Mouse (Mus musculus): ENCODE data around the gene Aste1. TPM values are rescaled to one million over a fixed set of nuclear protein-coding genes. Genes with fewer than 3 reads are reported as not detected.

Gene Aste1
- 11.4 and 12.6 TPM in 2 replicates for polyA plus RNA-seq (2012; rRNA removed)

DNA sequence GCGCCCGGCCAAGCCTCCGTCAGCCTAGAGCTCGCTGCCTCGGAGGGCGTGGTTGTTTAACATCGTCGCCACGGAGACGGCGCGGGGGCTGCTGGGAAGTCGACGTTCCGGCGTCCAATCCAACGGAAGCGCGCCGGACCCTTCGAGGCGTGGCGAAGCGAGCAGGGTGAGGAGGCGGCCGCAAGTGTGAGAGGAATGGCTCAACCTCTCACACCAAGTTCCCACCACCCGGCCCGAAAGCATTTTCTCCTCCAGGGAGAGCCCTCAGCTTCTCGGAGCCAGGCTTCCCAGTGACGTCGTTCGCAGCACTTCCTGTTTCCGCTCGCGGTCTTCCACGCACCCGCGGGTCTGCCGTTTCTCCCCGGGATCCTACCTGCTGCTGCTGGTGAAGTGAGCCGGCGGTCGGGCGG is at the start of gene Aste1, which contains the start of gene Nek11:
Gene Aste1, plus strand, starts transcription at position 175 of the 410 bp plus-strand sequence.
Gene Nek11, minus strand, starts transcription at position 307 of the 410 bp plus-strand sequence.
- no peaks in the 10 kb centered on the region for H3K27me3 ChIP-seq (ENCODE audit: control insufficient read depth, insufficient read depth, low read length)
- H3K27ac ChIP-seq (ENCODE audit: control insufficient read depth, insufficient read depth, low read length), result peak within 1 kb of the TSS; percentile 81
- peak; percentile 34; the same call in 1 of the 2 replicates for TF ChIP-seq POLR2A (IDR thresholded peaks at IDR 0.05; ENCODE audit: control insufficient read depth, extremely low read depth, insufficient read depth, low read length, poor library complexity)
- TF ChIP-seq CTCF (IDR thresholded peaks at IDR 0.05; ENCODE audit: borderline replicate concordance, control insufficient read depth, extremely low read depth, insufficient read depth, low read length, poor library complexity), result no peak
- H3K4me3 ChIP-seq (ENCODE audit: control insufficient read depth, insufficient read depth, low read length), result peak within 1 kb of the TSS; percentile 84
- H3K4me1 ChIP-seq (replicated peaks; ENCODE audit: control insufficient read depth, insufficient read depth, low read length), result no peaks in the 10 kb centered on the region
- DNase-seq, result peak; percentile 95
- H3K36me3 ChIP-seq (ENCODE audit: control insufficient read depth, insufficient read depth, low read length), result no peaks in the 10 kb centered on the region
- 1% methylated on average over 44 of the region's 44 CpGs for WGBS

DNA sequence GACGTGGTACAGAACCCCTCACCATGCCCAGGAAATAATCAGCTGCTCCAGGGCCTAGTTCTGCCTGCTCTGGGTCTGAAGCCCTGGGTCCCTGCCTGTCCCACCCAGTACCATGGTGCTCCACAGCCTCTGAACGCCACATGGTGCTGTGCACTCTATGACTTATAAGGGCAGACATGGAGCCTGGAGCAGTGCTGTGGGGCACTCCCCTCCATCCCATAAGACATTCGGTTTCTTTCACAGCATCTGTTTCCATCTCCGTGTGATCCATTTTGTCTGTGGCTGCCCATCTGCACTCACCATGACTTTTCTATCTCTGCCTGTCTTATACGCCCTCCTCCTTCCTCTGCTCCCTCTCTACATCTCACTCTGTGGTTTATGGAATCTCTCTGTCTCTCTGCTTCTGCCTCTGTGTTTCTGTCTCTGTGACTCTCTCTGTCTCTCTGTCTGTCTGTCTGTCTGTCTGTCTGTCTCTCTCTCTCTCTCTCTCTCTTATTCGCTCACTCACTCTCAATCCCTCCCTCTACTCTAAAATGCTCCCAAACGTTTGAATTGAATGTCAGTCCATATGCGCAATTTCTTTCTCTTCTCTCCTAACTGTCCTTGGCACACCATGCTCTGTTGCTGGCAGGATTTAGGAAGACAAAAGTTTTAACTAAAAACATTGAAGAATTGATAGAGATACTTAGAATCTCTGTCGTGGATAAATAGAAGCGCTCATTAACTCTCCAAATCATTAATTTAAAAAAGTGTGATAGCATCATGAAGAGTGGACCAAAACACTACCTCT is 46.8 kb upstream of the Aste1 start:
- H3K4me3 ChIP-seq (ENCODE audit: control insufficient read depth, insufficient read depth, low read length), result no peak overlapping the region
- H3K27me3 ChIP-seq (ENCODE audit: control insufficient read depth, insufficient read depth, low read length), result no peaks in the 10 kb centered on the region
- H3K36me3 ChIP-seq (ENCODE audit: control insufficient read depth, insufficient read depth, low read length), result no peaks in the 10 kb centered on the region
- no peaks in the 10 kb centered on the region for H3K4me1 ChIP-seq (replicated peaks; ENCODE audit: control insufficient read depth, insufficient read depth, low read length)
- H3K27ac ChIP-seq (ENCODE audit: control insufficient read depth, insufficient read depth, low read length), result no peak overlapping the region
- DNase-seq, result no peak
- WGBS, result 81% methylated on average over 10 of the region's 10 CpGs
- no peak for TF ChIP-seq POLR2A (IDR thresholded peaks at IDR 0.05; ENCODE audit: control insufficient read depth, extremely low read depth, insufficient read depth, low read length, poor library complexity)
- TF ChIP-seq CTCF (IDR thresholded peaks at IDR 0.05; ENCODE audit: borderline replicate concordance, control insufficient read depth, extremely low read depth, insufficient read depth, low read length, poor library complexity), result no peak

DNA sequence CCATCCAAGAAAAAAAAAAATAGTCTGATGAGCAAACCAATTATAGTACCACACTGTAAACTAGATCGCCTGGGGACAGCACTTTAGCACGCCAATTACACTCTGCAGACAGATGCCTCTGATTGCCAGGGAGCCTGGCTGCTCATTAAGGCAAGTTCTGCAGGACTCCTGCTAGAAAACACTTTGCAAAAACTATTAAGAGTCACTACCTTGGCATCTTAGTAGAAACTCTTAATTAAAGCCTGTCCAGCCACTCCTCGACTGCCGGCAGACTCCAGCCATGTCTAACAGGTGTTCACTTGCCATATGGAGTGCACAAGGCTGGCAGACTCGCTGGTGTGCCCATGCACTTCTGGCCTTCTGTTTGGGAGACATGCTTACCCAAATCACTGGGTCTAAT is 46.2 kb upstream of the Aste1 start:
- DNase-seq, result no peak
- H3K4me1 ChIP-seq (replicated peaks; ENCODE audit: control insufficient read depth, insufficient read depth, low read length), result no peaks in the 10 kb centered on the region
- H3K4me3 ChIP-seq (ENCODE audit: control insufficient read depth, insufficient read depth, low read length), result no peak overlapping the region
- 84% methylated on average over 5 of the region's 5 CpGs for WGBS
- TF ChIP-seq CTCF (IDR thresholded peaks at IDR 0.05; ENCODE audit: borderline replicate concordance, control insufficient read depth, extremely low read depth, insufficient read depth, low read length, poor library complexity), result no peak
- no peak for TF ChIP-seq POLR2A (IDR thresholded peaks at IDR 0.05; ENCODE audit: control insufficient read depth, extremely low read depth, insufficient read depth, low read length, poor library complexity)
- H3K27me3 ChIP-seq (ENCODE audit: control insufficient read depth, insufficient read depth, low read length), result no peaks in the 10 kb centered on the region
- no peak overlapping the region for H3K27ac ChIP-seq (ENCODE audit: control insufficient read depth, insufficient read depth, low read length)
- H3K36me3 ChIP-seq (ENCODE audit: control insufficient read depth, insufficient read depth, low read length), result no peaks in the 10 kb centered on the region

DNA sequence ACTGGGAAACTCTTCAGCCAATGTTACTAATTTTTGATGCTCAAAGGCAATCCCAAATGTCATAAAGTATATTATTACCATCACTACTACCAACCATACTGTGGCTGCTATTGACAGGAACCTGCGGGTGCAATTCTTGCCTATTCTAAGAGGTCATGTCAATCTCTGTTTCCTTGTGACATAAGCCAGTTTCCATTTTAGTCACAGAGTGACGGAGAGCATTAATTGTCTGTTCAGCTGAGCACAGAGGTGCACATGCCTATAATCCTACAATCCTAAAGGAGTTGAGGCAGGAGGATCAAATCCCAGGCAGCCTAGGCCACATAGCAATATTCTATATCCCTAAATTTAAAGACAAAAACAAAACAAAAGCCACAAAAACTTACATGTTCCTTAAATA is 33.0 kb upstream of the Aste1 start:
- no peaks in the 10 kb centered on the region for H3K4me1 ChIP-seq (replicated peaks; ENCODE audit: control insufficient read depth, insufficient read depth, low read length)
- H3K27ac ChIP-seq (ENCODE audit: control insufficient read depth, insufficient read depth, low read length), result no peak overlapping the region
- TF ChIP-seq CTCF (IDR thresholded peaks at IDR 0.05; ENCODE audit: borderline replicate concordance, control insufficient read depth, extremely low read depth, insufficient read depth, low read length, poor library complexity), result no peak
- TF ChIP-seq POLR2A (IDR thresholded peaks at IDR 0.05; ENCODE audit: control insufficient read depth, extremely low read depth, insufficient read depth, low read length, poor library complexity), result no peak
- no peak overlapping the region for H3K4me3 ChIP-seq (ENCODE audit: control insufficient read depth, insufficient read depth, low read length)
- 79% methylated on average over 2 of the region's 2 CpGs for WGBS
- no peaks in the 10 kb centered on the region for H3K36me3 ChIP-seq (ENCODE audit: control insufficient read depth, insufficient read depth, low read length)
- no peaks in the 10 kb centered on the region for H3K27me3 ChIP-seq (ENCODE audit: control insufficient read depth, insufficient read depth, low read length)
- DNase-seq, result no peak

DNA sequence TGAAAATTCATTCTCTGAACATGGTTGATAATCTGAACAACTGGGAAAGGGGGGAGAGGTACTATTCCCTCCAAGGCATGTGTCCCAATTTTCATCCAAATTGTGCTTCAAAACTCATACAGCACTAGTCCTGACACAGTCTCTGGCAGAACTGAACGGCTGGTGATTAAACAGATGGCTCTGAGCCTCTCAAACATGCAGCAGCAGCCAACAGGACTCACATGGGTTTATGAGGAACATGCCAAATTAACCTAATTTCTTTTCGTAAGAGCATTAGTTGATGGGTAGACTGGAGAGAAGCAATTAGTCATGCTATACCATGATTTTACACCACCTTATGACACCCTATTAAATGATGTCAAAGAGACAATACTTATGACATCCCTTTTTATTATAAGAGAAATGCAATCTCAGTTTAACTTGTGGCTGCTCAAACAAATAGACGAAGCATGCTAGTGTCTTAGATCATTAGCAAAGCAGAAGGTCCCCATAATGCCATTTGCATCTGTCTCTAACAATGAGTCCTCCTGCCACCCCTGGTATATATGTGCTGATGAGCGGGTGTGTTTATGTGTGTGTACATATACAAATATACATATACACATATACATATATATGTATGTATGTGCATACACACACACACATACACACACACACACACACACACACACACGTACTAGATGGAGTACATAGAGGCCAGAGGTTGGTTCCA is 31.5 kb upstream of the Aste1 start:
- H3K27me3 ChIP-seq (ENCODE audit: control insufficient read depth, insufficient read depth, low read length), result no peaks in the 10 kb centered on the region
- 91% methylated on average over 5 of the region's 5 CpGs for WGBS
- TF ChIP-seq CTCF (IDR thresholded peaks at IDR 0.05; ENCODE audit: borderline replicate concordance, control insufficient read depth, extremely low read depth, insufficient read depth, low read length, poor library complexity) (no peak), POLR2A (IDR thresholded peaks at IDR 0.05; ENCODE audit: control insufficient read depth, extremely low read depth, insufficient read depth, low read length, poor library complexity) (no peak)
- no peaks in the 10 kb centered on the region for H3K36me3 ChIP-seq (ENCODE audit: control insufficient read depth, insufficient read depth, low read length)
- H3K27ac ChIP-seq (ENCODE audit: control insufficient read depth, insufficient read depth, low read length), result no peak overlapping the region
- no peak for DNase-seq
- H3K4me3 ChIP-seq (ENCODE audit: control insufficient read depth, insufficient read depth, low read length), result no peak overlapping the region
- H3K4me1 ChIP-seq (replicated peaks; ENCODE audit: control insufficient read depth, insufficient read depth, low read length), result no peaks in the 10 kb centered on the region

GRCm38 (mm10) chr9:105366199-105366598 is 29.0 kb upstream of the Aste1 start:
- 92% methylated on average over 4 of the region's 4 CpGs for WGBS
- H3K36me3 ChIP-seq (ENCODE audit: control insufficient read depth, insufficient read depth, low read length), result no peaks in the 10 kb centered on the region
- no peak for DNase-seq
- H3K27me3 ChIP-seq (ENCODE audit: control insufficient read depth, insufficient read depth, low read length), result no peaks in the 10 kb centered on the region
- no peaks in the 10 kb centered on the region for H3K4me1 ChIP-seq (replicated peaks; ENCODE audit: control insufficient read depth, insufficient read depth, low read length)
- no peak overlapping the region for H3K4me3 ChIP-seq (ENCODE audit: control insufficient read depth, insufficient read depth, low read length)
- TF ChIP-seq POLR2A (IDR thresholded peaks at IDR 0.05; ENCODE audit: control insufficient read depth, extremely low read depth, insufficient read depth, low read length, poor library complexity), result no peak
- TF ChIP-seq CTCF (IDR thresholded peaks at IDR 0.05; ENCODE audit: borderline replicate concordance, control insufficient read depth, extremely low read depth, insufficient read depth, low read length, poor library complexity), result no peak
- no peak overlapping the region for H3K27ac ChIP-seq (ENCODE audit: control insufficient read depth, insufficient read depth, low read length)

Measured in thymus, adult 2 months (tissue).